Mouse (Mus musculus) gastrocnemius, postnatal 25 days (tissue): ENCODE measurements at regions not wholly inside any gene's neighbourhood (a gene's known extent, or its start where the extent isn't known, plus 50 kb on each side); places are given as distances from the start of the nearest gene placed in this dataset.

Experiments used
- DNase-seq: peaks from one replicate; pipeline ENCODE4 v3.0.0; 2022

- DNase-seq = peak; percentile 3
These were observed 112.0 kb upstream of the Btbd35f4 start for GRCm38 (mm10) chrX:4688291-4688690.
